Mouse (Mus musculus) urinary bladder, adult 2 months (tissue): ENCODE measurements at regions not wholly inside any gene's neighbourhood (a gene's known extent, or its start where the extent isn't known, plus 50 kb on each side); places are given as distances from the start of the nearest gene placed in this dataset.

ENCODE experiments used
- DNase-seq: peaks from one replicate; pipeline ENCODE4 v3.0.0; 2022; ENCODE audit warnings: low spot score

- DNase-seq, result no peak
These were observed 292.4 kb downstream of the Cd83 start for GRCm38 (mm10) chr13:44077022-44077421.

- no peak for DNase-seq
These were observed 301.3 kb downstream of the Cd83 start for GRCm38 (mm10) chr13:44085621-44086510.

- no peak for DNase-seq
These were observed 302.2 kb downstream of the Cd83 start for GRCm38 (mm10) chr13:44086801-44087200.

- no peak for DNase-seq
These were observed 312.6 kb downstream of the Cd83 start for GRCm38 (mm10) chr13:44097141-44097540.

GRCm38 (mm10) chr13:44099511-44099910 is 314.9 kb downstream of the Cd83 start:
- no peak for DNase-seq

GRCm38 (mm10) chr13:44100125-44101067 is 315.8 kb downstream of the Cd83 start:
- DNase-seq, result no peak

- no peak for DNase-seq
These were observed 316.6 kb downstream of the Cd83 start for GRCm38 (mm10) chr13:44101161-44101560.

GRCm38 (mm10) chr13:44101806-44102205 is 317.2 kb downstream of the Cd83 start:
- DNase-seq, result no peak

- no peak for DNase-seq
These were observed 317.7 kb downstream of the Cd83 start for GRCm38 (mm10) chr13:44102257-44102656.

GRCm38 (mm10) chr13:44103340-44103739 is 318.8 kb downstream of the Cd83 start:
- no peak for DNase-seq

GRCm38 (mm10) chr13:44105161-44105560 is 320.6 kb downstream of the Cd83 start:
- no peak for DNase-seq

- no peak for DNase-seq
These were observed 324.1 kb downstream of the Cd83 start for GRCm38 (mm10) chr13:44108695-44109094.

- no peak for DNase-seq
These were observed 328.5 kb downstream of the Cd83 start for GRCm38 (mm10) chr13:44113043-44113442.

GRCm38 (mm10) chr13:44114856-44115255 is 330.3 kb downstream of the Cd83 start:
- DNase-seq, result no peak

- DNase-seq, result no peak
These were observed 333.3 kb downstream of the Cd83 start for GRCm38 (mm10) chr13:44117841-44118240.

- DNase-seq, result no peak
These were observed 334.3 kb downstream of the Cd83 start for GRCm38 (mm10) chr13:44118846-44119245.

- no peak for DNase-seq
These were observed 336.7 kb downstream of the Cd83 start for GRCm38 (mm10) chr13:44121241-44121671.

GRCm38 (mm10) chr13:44121932-44122331 is 337.4 kb downstream of the Cd83 start:
- no peak for DNase-seq

- no peak for DNase-seq
These were observed 341.6 kb downstream of the Cd83 start for GRCm38 (mm10) chr13:44126198-44126597.

- DNase-seq, result no peak
These were observed 344.1 kb downstream of the Cd83 start for GRCm38 (mm10) chr13:44128506-44129274.

GRCm38 (mm10) chr13:44131916-44132315 is 347.3 kb downstream of the Cd83 start:
- DNase-seq, result no peak

- DNase-seq, result no peak
These were observed 347.9 kb downstream of the Cd83 start for GRCm38 (mm10) chr13:44132510-44132909.
